Mouse (Mus musculus) hindbrain, embryonic 15.5 days (tissue): ENCODE results near the gene Bsx. TPM values are rescaled to one million over a fixed set of nuclear protein-coding genes. Genes with fewer than 3 reads are reported as not detected.

ENCODE experiments used
- ATAC-seq: fragments of 200-750 bp; cut with Nextera tagmentation; 2 replicates; pipeline ENCODE4 v1.8.0; 2017; ENCODE audit warnings: low read depth, moderate number of reproducible peaks, moderate TSS enrichment; ENCODE audit not compliant: low FRiP score
- H3K27ac ChIP-seq: fragments of 300-500 bp; sonication (generic); replicated peaks from 2 replicates; pipeline ENCODE4 v1.5.1; 2015; ENCODE audit warnings: mild to moderate bottlenecking, inconsistent platforms
- H3K27me3 ChIP-seq: fragments of 300-500 bp; sonication (generic); 2 replicates; pipeline ENCODE4 v1.6.1; 2015; ENCODE audit warnings: control low read depth, inconsistent platforms
- H3K36me3 ChIP-seq: fragments of 300-500 bp; sonication (generic); 2 replicates; pipeline ENCODE4 v1.6.1; 2015; ENCODE audit warnings: control low read depth, inconsistent platforms
- H3K4me1 ChIP-seq: fragments of 300-500 bp; sonication (generic); replicated peaks from 2 replicates; pipeline ENCODE4 v1.6.1; 2015; ENCODE audit warnings: control low read depth, inconsistent platforms
- H3K4me2 ChIP-seq: fragments of 300-500 bp; sonication (generic); 2 replicates; pipeline ENCODE4 v1.6.1; 2015; ENCODE audit warnings: moderate library complexity, mild to moderate bottlenecking, inconsistent platforms
- H3K4me3 ChIP-seq: fragments of 300-500 bp; sonication (generic); 2 replicates; pipeline ENCODE4 v1.5.1; 2015; ENCODE audit warnings: mild to moderate bottlenecking, inconsistent platforms
- H3K9ac ChIP-seq: fragments of 300-500 bp; sonication (generic); 2 replicates; pipeline ENCODE4 v1.6.1; 2015; ENCODE audit warnings: inconsistent platforms
- H3K9me3 ChIP-seq: fragments of 300-500 bp; sonication (generic); 2 replicates; pipeline ENCODE4 v1.6.1; 2016; ENCODE audit warnings: control low read depth, inconsistent platforms
- WGBS: fragments of 180-500 bp; shearing (Covaris S2); methylation state at CpG from one replicate; pipeline ENCODE4 v1.1.7; 2015; 5-methylcytosine and 5-hydroxymethylcytosine counted together
- polyA plus RNA-seq: library from polyadenylated mRNA; unstranded; fragments of >200 nt; fragmentation: Nextera tagmentation; extraction: Ambion mirVana; gene quantifications from 2 replicates; pipeline ENCODE4 v1.2.1, GENCODE M21; 2015

The Bsx gene
- polyA plus RNA-seq, 1 experiment from 2014 or later, result not detected

DNA sequence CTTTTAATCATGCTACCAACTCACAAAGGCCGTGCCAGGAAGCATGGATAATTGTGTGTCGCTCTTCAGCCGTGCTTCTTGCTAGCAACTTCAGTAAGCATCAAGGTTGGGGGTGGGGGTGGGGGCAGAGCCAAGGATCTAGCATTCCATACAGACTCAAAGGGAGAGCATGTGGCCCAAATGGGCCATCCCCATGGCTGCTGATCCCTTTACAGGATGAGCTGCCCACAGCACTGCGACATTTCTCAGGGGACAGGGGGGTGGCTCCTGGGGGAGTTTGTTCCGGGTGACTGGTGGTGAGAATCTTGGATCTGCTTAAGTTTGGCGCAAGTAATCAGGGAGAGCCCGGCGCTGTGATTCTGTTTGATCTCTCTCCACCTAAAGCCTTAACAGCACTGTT, 33.5 kb downstream of the Bsx start:
- Histone ChIP-seq H3K27me3 (0 out of 2 replicates have a peak, but pooled peaks cover 3% of the 10 kb centered on the region), H3K4me1 (0 out of 2 replicates have a peak, but pooled peaks cover 2% of the 10 kb centered on the region), H3K27ac (no peak overlapping the region), H3K4me2 (no peak overlapping the region), H3K9me3 (no peaks in the 10 kb centered on the region), H3K36me3 (no peaks in the 10 kb centered on the region), H3K9ac (no peak overlapping the region), H3K4me3 (no peak overlapping the region)
- 41% methylated on average over 8 of the region's 8 CpGs for WGBS
- ATAC-seq, result no peak

DNA sequence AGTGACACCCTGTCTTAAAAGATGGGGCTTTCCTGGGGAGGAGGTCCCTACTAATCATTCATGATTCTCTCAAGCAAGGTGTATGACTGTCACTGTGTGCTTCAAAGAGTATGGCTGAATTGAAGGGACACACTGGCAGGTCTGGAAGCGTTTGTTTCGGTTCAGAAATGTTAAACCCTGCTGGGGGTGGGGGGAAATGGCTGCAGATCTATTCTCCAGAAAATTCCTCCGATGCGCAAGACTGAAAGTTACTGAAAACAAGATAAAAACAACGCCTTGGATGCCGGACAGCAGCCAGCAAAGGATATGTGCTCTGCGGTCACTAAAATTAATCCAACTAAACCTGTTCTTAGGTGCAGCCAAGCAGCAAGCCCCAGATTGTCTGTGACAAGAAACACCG, 34.5 kb downstream of the Bsx start:
- whole genome bisulfite sequencing, result 60% methylated on average over 8 of the region's 8 CpGs

DNA sequence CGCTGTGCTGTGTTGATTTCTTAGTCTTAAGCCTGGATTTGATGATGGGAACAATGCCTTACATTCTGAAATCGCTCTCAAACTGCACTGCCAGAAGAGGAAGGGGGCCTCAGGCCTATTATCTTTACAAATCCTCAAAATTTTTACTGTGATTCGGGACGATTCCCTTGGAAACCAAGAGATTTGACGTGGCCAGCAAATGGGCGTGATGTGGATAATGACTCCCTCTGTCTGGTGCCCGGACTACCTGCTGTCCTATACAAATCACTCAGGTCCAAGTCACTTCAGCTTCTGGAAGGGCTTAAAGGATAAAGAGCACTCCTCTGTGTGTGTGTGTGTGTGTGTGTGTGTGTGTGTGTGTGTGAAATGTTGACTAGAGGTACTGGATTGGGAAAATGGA, 35.0 kb downstream of the Bsx start:
- no peaks in the 10 kb centered on the region for H3K9me3 ChIP-seq
- 30% methylated on average over 7 of the region's 7 CpGs for WGBS
- no peak overlapping the region for H3K27ac ChIP-seq
- ATAC-seq, result no peak
- no peaks in the 10 kb centered on the region for H3K36me3 ChIP-seq
- no peak overlapping the region for H3K4me3 ChIP-seq
- no peak overlapping the region for H3K4me2 ChIP-seq
- H3K4me1 ChIP-seq, result 0 out of 2 replicates have a peak, but pooled peaks cover 2% of the 10 kb centered on the region
- no peak overlapping the region for H3K9ac ChIP-seq
- 0 out of 2 replicates have a peak, but pooled peaks cover 3% of the 10 kb centered on the region for H3K27me3 ChIP-seq

More for the DNA sequence above, 34.5 kb downstream of the Bsx start:
- no peak overlapping the region for H3K4me3 ChIP-seq
- no peak overlapping the region for H3K4me2 ChIP-seq
- H3K9ac ChIP-seq, result no peak overlapping the region
- no peak for ATAC-seq
- H3K27ac ChIP-seq, result no peak overlapping the region
- H3K36me3 ChIP-seq, result no peaks in the 10 kb centered on the region
- 0 out of 2 replicates have a peak, but pooled peaks cover 3% of the 10 kb centered on the region for H3K27me3 ChIP-seq
- no peaks in the 10 kb centered on the region for H3K9me3 ChIP-seq
- H3K4me1 ChIP-seq, result 0 out of 2 replicates have a peak, but pooled peaks cover 2% of the 10 kb centered on the region

DNA sequence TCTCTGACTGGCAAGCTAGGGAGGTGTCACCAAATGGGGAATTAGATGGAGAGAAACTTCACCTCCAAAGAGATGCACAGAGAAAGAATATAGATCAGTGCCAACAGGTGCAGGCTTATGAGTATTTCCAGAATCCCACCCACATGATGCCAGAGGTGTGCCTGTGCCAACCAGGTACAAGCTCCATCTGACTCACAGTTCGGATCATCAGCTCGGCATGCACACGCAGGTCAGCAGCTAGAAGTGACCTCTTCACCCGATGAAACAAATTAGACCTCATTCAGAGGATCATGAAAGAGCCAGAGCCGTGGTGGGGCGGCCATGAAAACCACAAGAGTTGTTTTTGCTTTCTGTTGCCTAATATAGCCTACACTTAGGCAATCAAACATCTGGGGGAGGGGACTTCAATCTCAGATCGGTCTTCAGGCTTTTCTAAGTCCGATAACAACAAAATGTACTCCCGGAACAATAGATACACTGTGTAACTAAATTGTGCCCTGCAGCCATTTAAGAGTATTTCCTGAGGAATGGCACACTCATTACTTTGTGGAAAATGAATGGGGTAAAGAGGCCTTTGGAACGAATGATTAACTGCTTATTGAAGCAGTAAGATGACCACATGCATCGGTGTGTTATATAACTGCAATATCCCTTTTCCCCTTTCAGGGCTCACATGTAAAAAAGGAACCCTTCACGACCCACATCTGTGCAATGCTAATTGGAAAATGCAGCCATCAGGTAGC, 44.1 kb downstream of the Bsx start:
- no peak overlapping the region for H3K27ac ChIP-seq
- H3K36me3 ChIP-seq, result no peaks in the 10 kb centered on the region
- H3K9ac ChIP-seq, result no peak overlapping the region
- H3K9me3 ChIP-seq, result no peaks in the 10 kb centered on the region
- no peak overlapping the region for H3K4me3 ChIP-seq
- no peak overlapping the region for H3K4me2 ChIP-seq
- H3K4me1 ChIP-seq, result no peaks in the 10 kb centered on the region
- 0 out of 2 replicates have a peak, but pooled peaks cover 2% of the 10 kb centered on the region for H3K27me3 ChIP-seq
- WGBS, result 59% methylated on average over 12 of the region's 12 CpGs
- ATAC-seq, result no peak

DNA sequence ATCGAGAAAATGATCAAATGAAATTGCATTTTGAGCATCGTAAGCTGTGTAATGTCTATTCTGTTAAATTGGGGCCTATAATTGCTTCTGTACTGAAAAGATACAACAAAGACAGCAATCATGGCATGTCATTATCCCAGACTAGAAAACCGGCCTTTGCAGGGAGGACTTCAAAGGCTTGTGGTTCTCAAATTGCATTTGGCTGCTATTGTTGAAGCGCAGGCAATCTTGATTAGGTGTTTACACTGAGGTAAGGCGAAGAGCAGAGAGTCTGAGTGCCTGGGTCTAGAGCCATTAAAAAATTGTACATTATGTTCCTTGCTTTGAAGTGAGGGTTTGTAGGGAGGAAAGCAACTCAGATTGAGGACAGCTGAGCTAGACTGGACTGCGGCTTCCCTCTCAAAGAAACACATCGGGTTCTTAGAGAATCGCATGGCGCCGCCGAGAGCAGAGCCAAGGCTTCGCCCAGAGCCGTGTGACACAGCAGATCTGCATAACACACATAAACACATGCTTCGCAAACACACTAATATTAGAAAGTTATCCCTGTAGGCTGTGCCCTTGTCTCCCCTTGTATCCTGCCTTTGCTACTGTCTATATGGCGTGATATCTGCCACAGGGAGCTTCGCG, 53.5 kb downstream of the Bsx start:
- no peaks in the 10 kb centered on the region for H3K27me3 ChIP-seq
- H3K4me3 ChIP-seq, result no peak overlapping the region
- H3K36me3 ChIP-seq, result no peaks in the 10 kb centered on the region
- H3K9ac ChIP-seq, result no peak overlapping the region
- no peak for ATAC-seq
- no peak overlapping the region for H3K27ac ChIP-seq
- H3K4me2 ChIP-seq, result no peak overlapping the region
- WGBS, result 85% methylated on average over 17 of the region's 17 CpGs
- H3K9me3 ChIP-seq, result no peaks in the 10 kb centered on the region
- H3K4me1 ChIP-seq, result no peaks in the 10 kb centered on the region

Other genes starting within 250 kb of the Bsx start
- not detected in 2 replicates for gene Gm21915, start 203.5 kb upstream of the Bsx start, polyA plus RNA-seq
- gene Clmp, start 188.2 kb upstream of the Bsx start, polyA plus RNA-seq, result 48.4 and 51.1 TPM in 2 replicates
- gene Hspa8, start 73.1 kb upstream of the Bsx start, polyA plus RNA-seq, result 3,140 and 3,153 TPM in 2 replicates
- 1.2 and 1.3 TPM in 2 replicates for gene Jhy, start 90.0 kb downstream of the Bsx start, polyA plus RNA-seq
- gene Crtam, start 130.5 kb downstream of the Bsx start, polyA plus RNA-seq, result 0.14 and 0.27 TPM in 2 replicates